Mouse (Mus musculus) myocyte (in vitro differentiated cells): Measurements from ENCODE around the gene Mif4gd. TPM values are rescaled to one million over a fixed set of nuclear protein-coding genes. Genes with fewer than 3 reads are reported as not detected.

ENCODE experiments used
- H3K27me3 ChIP-seq: one replicate; pipeline ENCODE4 v1.6.1; 2011; ENCODE audit not compliant: control insufficient read depth, insufficient read depth, insufficient read length
- H3K36me3 ChIP-seq: one replicate; pipeline ENCODE4 v1.6.1; 2011; ENCODE audit not compliant: control insufficient read depth, insufficient read depth
- H3K4me2 ChIP-seq: one replicate; pipeline ENCODE4 v1.6.1; 2011; ENCODE audit warnings: low read depth, control low read depth
- H3K4me3 ChIP-seq: one replicate; pipeline ENCODE4 v1.5.1; 2011; ENCODE audit warnings: mild to moderate bottlenecking, control low read depth, moderate library complexity
- H3K79me2 ChIP-seq: one replicate; pipeline ENCODE4 v1.6.1; 2011; ENCODE audit not compliant: control insufficient read depth, insufficient read depth
- H3ac ChIP-seq: one replicate; pipeline ENCODE4 v1.6.1; 2011; ENCODE audit not compliant: control insufficient read depth, insufficient read length
- CEBPB ChIP-seq: IDR thresholded peaks from 2 replicates; pipeline ENCODE4 v1.6.1; 2011; ENCODE audit warnings: mild to moderate bottlenecking, moderate library complexity; ENCODE audit not compliant: poor library complexity, insufficient read depth, severe bottlenecking
- E2F4 ChIP-seq: IDR thresholded peaks from one replicate; pipeline ENCODE4 v1.6.1; 2011; ENCODE audit warnings: mild to moderate bottlenecking, control low read depth, moderate library complexity; ENCODE audit not compliant: insufficient read depth
- MAX ChIP-seq: IDR thresholded peaks from one replicate; pipeline ENCODE4 v1.6.1; 2011; ENCODE audit warnings: low read depth, mild to moderate bottlenecking, control low read depth
- MYOD1 ChIP-seq, 3 experiments: IDR thresholded peaks; one replicate each; pipeline ENCODE4 v1.6.1; 2011; ENCODE audit warnings: control low read depth in 2 of 3, low read depth in 2 of 3, mild to moderate bottlenecking in 2 of 3, moderate library complexity in 1 of 3; ENCODE audit not compliant: insufficient read length in 2 of 3, control insufficient read depth in 1 of 3
- MYOG ChIP-seq, 3 experiments: IDR thresholded peaks; one replicate each; pipeline ENCODE4 v1.6.1; 2011; ENCODE audit warnings: control low read depth in 2 of 3, low read depth in 2 of 3, mild to moderate bottlenecking in 2 of 3; ENCODE audit not compliant: insufficient read length in 2 of 3, control insufficient read depth in 1 of 3, insufficient read depth in 1 of 3
- POLR2A ChIP-seq: IDR thresholded peaks from one replicate; pipeline ENCODE4 v1.6.1; 2011; ENCODE audit warnings: low read depth, mild to moderate bottlenecking, control low read depth, moderate library complexity; ENCODE audit not compliant: insufficient read length
- POLR2AphosphoS2 ChIP-seq: IDR thresholded peaks from one replicate; pipeline ENCODE4 v1.6.1; 2011; ENCODE audit warnings: low read depth, control low read depth; ENCODE audit not compliant: insufficient read length
- REST ChIP-seq: IDR thresholded peaks from one replicate; pipeline ENCODE4 v1.6.1; 2011; ENCODE audit warnings: mild to moderate bottlenecking, control low read depth, moderate library complexity; ENCODE audit not compliant: insufficient read depth, insufficient read length
- SRF ChIP-seq: IDR thresholded peaks from one replicate; pipeline ENCODE4 v1.6.1; 2011; ENCODE audit warnings: low read depth; ENCODE audit not compliant: control insufficient read depth, insufficient read length
- TCF12 ChIP-seq: IDR thresholded peaks from one replicate; pipeline ENCODE4 v1.6.1; 2011; ENCODE audit warnings: mild to moderate bottlenecking, control low read depth; ENCODE audit not compliant: poor library complexity, insufficient read depth, severe bottlenecking
- TCF3 ChIP-seq: IDR thresholded peaks from one replicate; pipeline ENCODE4 v1.6.1; 2011; ENCODE audit warnings: low read depth, control low read depth; ENCODE audit not compliant: insufficient read length
- USF1 ChIP-seq: IDR thresholded peaks from one replicate; pipeline ENCODE4 v1.6.1; 2011; ENCODE audit warnings: low read depth, mild to moderate bottlenecking, control low read depth, moderate library complexity
- polyA plus RNA-seq: library from polyadenylated mRNA; unstranded; fragments of >200 nt; fragmentation: generic; extraction: Trizol; gene quantifications from one replicate; pipeline ENCODE4 v1.2.1, GENCODE M21; 2012; ENCODE audit warnings: missing spikeins

The Mif4gd gene
- polyA plus RNA-seq, 1 experiment: 17.5 TPM

DNA sequence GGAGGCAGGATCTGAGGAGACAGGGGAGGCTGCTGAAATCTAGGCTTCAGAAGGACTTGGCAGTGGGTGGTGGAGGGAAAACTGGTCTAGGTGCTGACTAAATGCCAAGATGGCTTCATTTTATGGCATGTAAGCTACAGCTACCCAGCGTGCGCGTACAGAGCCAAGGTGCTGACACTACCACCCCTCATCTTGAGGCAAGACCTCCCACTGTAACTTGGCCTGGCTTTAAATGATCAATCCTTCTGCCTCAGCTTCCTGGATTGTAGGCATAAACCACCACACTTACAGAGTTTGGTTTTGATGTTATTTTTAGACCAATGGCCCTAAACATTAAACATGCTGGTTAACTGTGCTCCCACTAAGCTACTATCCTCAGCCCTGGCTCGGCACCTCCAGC lies 26.8 kb upstream of the Mif4gd start:
- Histone ChIP-seq H3K36me3 (no peaks in the 10 kb centered on the region), H3K27me3 (no peaks in the 10 kb centered on the region), H3ac (no peak overlapping the region), H3K4me3 (no peak overlapping the region), H3K79me2 (no peaks in the 10 kb centered on the region), H3K4me2 (no peak overlapping the region)
- TF ChIP-seq E2F4 (no peak), REST (no peak), POLR2AphosphoS2 (no peak), SRF (no peak), MYOG (IDR thresholded peaks at IDR 0.05; ENCODE audit: control insufficient read depth in 1 of 3, insufficient read depth in 1 of 3, insufficient read length in 2 of 3, low read depth in 2 of 3) (no peak), MYOD1 (IDR thresholded peaks at IDR 0.05; ENCODE audit: control insufficient read depth in 1 of 3, insufficient read length in 2 of 3, low read depth in 2 of 3) (no peak), TCF12 (no peak), MAX (no peak), TCF3 (no peak), USF1 (no peak), POLR2A (no peak), CEBPB (no peak)

DNA sequence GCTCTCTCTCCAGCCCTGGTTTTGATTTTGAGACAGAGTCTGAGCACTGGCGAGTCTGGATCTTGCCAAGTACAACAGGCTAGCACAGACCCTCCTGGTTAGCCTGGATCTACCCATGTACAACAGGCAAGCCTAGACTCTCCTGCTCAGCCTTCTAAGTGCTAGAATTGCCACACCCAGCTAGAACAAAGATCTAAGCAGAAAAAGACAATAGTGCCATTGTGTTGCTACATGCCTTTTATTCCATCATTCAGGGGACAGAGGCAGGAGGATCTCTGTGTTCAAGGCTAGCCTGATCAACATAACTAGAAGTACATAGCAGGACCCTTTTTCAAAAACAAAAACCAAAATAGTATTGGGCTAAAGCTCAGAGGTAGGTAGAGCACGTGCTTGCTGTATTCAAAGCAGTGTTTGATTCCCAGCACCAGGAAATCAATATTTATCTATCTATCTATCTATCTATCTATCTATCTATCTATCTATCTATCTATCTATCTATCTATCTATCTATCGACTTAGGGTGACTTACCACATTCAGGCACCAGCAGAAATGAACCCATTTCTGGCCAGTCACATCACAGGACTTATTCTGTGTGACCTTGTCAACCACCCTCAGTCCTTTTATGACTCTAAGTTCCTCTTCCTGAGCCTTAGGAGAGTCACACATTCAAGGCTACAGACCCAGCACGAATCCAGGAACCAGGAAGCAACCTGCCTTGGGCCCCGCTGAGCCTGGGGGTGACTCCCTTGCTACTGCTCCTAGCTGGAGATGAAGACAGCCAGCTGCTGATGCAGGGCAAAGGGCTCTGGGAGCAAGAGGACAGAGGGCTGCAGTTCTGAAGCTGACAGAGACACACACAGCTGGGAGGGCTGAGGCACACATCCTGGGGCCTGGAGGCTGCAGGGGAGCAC lies 26.0 kb upstream of the Mif4gd start:
- H3K27me3 ChIP-seq: no peaks in the 10 kb centered on the region
- H3ac ChIP-seq: no peak overlapping the region
- no peaks in the 10 kb centered on the region for H3K36me3 ChIP-seq
- TF ChIP-seq POLR2A (no peak), TCF12 (no peak), MYOG (IDR thresholded peaks at IDR 0.05; ENCODE audit: control insufficient read depth in 1 of 3, insufficient read depth in 1 of 3, insufficient read length in 2 of 3, low read depth in 2 of 3) (no peak), USF1 (no peak)
- H3K79me2 ChIP-seq: no peaks in the 10 kb centered on the region
- no peak overlapping the region for H3K4me3 ChIP-seq
- H3K4me2 ChIP-seq: no peak overlapping the region

DNA sequence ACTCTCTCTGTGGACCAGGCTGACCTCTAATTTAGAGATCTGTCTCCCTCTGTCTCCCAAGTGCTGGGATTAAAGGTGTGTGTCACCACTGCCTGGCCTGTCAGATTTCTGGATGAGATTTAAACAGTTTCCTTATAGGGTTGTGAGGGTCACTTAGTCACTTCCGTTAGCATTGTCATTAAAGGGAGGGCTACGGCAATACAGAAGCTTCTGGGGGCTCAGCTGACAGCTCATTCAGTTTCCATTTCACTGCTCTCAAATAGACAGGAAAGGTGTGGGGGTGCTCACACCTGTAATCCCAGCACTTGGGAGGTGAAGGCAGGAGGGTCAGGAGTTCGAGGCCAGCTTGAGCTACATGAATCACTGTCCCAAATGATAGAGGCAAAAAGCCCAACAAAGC lies 24.2 kb upstream of the Mif4gd start:
- Histone ChIP-seq H3K4me2 (no peak overlapping the region), H3K27me3 (no peaks in the 10 kb centered on the region), H3ac (no peak overlapping the region), H3K36me3 (no peaks in the 10 kb centered on the region), H3K4me3 (no peak overlapping the region), H3K79me2 (no peaks in the 10 kb centered on the region)
- TF ChIP-seq POLR2AphosphoS2 (no peak), TCF3 (no peak), MYOG (IDR thresholded peaks at IDR 0.05; ENCODE audit: control insufficient read depth in 1 of 3, insufficient read depth in 1 of 3, insufficient read length in 2 of 3, low read depth in 2 of 3) (no peak), POLR2A (no peak), E2F4 (no peak), SRF (no peak), REST (no peak)

GRCm38 (mm10) chr11:115635484-115635883 lies 22.7 kb upstream of the Mif4gd start:
- Histone ChIP-seq H3K36me3 (no peaks in the 10 kb centered on the region), H3K27me3 (no peaks in the 10 kb centered on the region), H3K4me3 (no peak overlapping the region), H3ac (no peak overlapping the region), H3K79me2 (no peaks in the 10 kb centered on the region), H3K4me2 (no peak overlapping the region)
- TF ChIP-seq E2F4 (no peak), MYOG (IDR thresholded peaks at IDR 0.05; ENCODE audit: control insufficient read depth in 1 of 3, insufficient read depth in 1 of 3, insufficient read length in 2 of 3, low read depth in 2 of 3) (no peak), CEBPB (no peak), MAX (no peak), POLR2A (no peak), TCF3 (no peak), USF1 (no peak), SRF (no peak), MYOD1 (IDR thresholded peaks at IDR 0.05; ENCODE audit: control insufficient read depth in 1 of 3, insufficient read length in 2 of 3, low read depth in 2 of 3) (no peak), POLR2AphosphoS2 (no peak), TCF12 (no peak), REST (no peak)

DNA sequence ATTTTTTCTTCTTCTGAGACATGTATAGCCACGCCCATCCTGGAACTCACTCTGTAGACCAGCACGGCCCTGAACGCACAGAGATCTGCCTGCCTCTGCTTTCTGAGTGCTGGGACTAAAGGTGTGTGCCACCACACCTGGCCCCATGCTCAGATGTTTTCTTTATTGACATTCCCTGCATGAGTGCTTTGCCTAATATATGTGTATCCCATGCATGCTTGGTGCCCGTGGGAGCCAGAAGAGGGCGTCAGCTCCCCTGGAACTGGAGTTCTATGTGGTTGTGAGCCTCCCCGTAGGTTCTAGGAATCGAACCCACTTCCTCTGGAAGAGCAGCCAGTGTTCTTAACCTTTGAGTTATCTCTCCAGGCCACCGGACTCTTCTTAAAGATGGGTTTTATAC lies 22.3 kb upstream of the Mif4gd start:
- Histone ChIP-seq H3K36me3 (no peaks in the 10 kb centered on the region), H3K79me2 (no peaks in the 10 kb centered on the region), H3ac (no peak overlapping the region), H3K4me2 (no peak overlapping the region), H3K27me3 (no peaks in the 10 kb centered on the region), H3K4me3 (no peak overlapping the region)
- TF ChIP-seq MYOG (IDR thresholded peaks at IDR 0.05; ENCODE audit: control insufficient read depth in 1 of 3, insufficient read depth in 1 of 3, insufficient read length in 2 of 3, low read depth in 2 of 3) (no peak), REST (no peak), SRF (no peak), TCF12 (no peak)
